Mouse (Mus musculus): ENCODE results near the gene Mfap1a. TPM values are rescaled to one million over a fixed set of nuclear protein-coding genes. Genes with fewer than 3 reads are reported as not detected.
"Not testable (repeated sequence)": the region's sequence is repeated elsewhere in the genome, so short reads cannot be mapped to it uniquely, and the experiment has no call there.

Mfap1a gene
- total RNA-seq, 2 experiments from 2014 or later = 31.0 to 31.4 TPM

DNA sequence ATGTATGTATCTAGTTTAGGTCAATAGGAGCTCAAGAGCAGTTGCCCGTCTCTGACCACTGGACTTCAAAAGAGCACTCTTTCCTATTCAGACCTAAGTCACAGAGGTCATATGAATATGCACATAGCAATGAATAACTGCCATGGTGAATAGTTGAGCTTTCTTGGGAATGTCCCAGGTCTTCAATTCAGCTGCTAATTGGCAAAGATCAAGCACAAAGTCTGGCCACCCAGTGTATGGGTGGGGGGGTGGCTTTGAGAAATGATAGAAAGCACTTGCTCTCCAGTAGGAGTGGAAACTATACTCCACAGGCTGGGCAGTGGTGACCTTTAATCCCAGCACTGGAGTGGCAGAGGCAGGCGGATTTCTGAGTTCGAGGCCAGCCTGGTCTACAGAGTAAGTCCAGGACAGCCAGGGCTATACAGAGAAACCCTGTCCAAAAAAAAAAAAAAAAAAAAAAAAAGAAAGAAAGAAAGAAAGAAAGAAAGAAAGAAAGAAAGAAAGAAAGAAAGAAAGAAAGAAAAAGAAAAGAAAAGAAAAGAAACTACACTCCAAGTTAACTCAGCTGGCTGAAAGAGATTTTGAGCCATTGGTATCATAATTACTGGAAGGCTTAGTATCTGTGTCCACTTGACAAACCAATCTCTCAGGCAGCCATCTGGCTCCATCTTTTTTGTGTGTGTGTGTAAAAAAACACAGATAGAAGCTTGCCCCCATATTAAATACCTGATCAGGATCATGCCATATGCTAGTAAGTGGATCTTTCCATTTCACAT lies 28.8 kb downstream of the Mfap1a start:
- DNase-seq (ENCODE audit: low spot score in 2 of 2) = no peak

DNA sequence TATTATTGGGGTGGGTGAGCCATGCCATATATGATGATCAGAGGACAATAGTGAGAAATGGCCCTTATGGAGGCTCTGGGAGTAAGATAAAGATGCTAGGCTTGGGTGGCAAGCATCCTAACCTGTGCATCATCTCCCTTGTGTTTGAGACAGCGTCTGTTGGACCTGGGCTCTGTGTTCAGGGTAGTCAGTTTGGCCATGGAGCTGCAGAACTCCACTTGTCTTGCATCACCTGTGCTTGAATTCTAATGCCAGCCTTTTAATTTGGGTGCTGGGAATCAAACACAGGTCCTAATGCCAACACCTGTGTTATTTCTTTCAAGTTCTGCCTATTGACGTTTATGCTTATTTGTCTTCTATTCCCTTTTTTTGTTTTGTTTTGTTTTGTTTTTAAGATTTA lies 31.2 kb downstream of the Mfap1a start:
- not testable (repeated sequence) for DNase-seq (ENCODE audit: low spot score in 2 of 2)

- DNase-seq (ENCODE audit: low spot score in 2 of 2) = no peak
These were observed 32.3 kb downstream of the Mfap1a start for GRCm38 (mm10) chr2:121474180-121474535.

DNA sequence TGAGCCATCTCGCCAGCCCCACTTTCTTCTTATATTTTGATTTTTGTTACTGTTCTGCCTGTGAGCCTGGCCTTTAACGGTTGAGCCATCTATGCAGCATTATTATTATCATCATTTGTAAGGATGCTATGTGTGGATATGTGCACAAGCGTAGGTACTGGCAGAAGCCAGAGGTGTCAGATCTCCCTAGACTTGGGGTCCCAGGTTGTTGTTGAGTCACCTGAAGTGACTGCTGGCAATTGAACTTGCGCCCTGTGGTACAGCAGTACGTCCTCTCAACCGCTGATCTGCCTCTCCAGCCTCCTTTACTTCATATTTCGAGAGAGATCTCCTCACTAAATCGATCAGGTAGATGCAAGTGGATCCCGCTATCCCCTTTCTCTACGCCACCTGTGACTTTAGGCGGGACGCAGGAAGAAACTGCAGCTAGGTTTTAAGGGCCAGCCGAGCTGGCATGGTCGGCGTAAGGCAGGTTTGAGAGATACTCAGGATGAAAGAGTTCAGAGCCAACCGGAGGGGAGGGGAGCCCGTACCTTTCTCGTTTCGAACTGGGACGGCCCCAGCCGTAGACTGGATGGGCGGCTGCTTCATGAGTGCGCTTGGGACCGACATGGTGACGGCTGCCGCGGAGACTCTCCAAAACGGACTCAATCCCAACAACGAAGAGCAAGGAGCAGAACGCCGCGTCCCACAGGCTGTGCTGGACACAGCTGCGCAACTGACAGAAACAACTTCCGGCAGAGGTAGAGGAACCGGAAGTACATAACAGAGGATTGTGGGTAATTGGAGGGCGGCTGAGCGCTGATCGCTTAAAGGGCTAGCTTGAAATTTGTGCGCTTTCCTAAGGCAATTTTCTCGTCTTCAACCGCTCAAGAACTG lies 32.9 kb downstream of the Mfap1a start, which contains the start of gene Mfap1b:
Gene Mfap1b, minus strand, starts transcription at position 767 of the 879 bp plus-strand sequence.
- DNase-seq (ENCODE audit: low spot score in 2 of 2) = peak; percentile 81 to 93

DNA sequence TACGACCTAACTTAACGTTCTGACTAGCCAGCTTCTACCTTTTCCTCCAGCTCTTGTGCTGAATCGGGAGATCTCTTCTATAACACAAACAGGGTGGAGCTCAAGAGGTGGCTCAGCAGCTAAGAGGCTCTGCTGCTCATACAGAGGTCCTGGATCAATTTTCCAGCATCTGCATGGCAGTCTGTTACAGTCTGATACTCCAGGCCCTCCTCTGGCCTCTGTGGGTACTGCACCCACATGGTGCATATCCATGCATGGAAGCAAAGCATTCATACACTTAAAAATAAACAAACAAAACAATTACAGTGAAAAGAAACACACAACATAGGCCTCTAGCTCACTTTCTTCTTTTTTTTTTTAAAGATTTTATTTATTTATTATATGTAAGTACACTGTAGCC lies 33.7 kb downstream of the Mfap1a start:
- not testable (repeated sequence) for DNase-seq (ENCODE audit: low spot score in 2 of 2)

DNA sequence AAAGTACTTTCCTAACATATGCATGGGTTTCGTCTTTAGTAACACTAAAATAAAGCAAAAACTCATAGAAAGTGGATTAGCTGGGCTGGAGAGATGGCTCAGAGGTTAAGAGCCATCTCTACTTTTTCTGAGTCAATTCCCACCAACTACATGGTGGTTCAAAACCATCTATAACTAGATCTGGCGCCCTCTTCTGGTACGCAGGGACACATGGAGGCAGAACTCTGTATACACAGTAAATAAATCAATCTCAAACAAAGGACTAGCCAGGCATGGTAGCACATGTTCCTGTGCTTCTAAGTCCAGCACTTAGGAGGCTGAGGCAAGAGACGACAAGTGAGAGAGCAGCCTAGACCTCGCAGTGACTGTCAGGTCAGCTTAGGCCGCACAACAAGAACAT lies 37.5 kb downstream of the Mfap1a start:
- DNase-seq (ENCODE audit: low spot score in 2 of 2) = not testable (repeated sequence)

- no peak for DNase-seq (ENCODE audit: low spot score in 2 of 2)
These were observed 46.4 kb downstream of the Mfap1a start for GRCm38 (mm10) chr2:121460071-121460470.

GRCm38 (mm10) chr2:121456692-121457642 lies 49.5 kb downstream of the Mfap1a start, which contains the start of gene Serinc4:
TSS of gene Serinc4 (minus strand) at chr2:121456781.
- peak; percentile 79 to 85 for DNase-seq (ENCODE audit: low spot score in 2 of 2)

GRCm38 (mm10) chr2:121455534-121455933 lies 50.9 kb downstream of the Mfap1a start:
- no peak for DNase-seq (ENCODE audit: low spot score in 2 of 2)

DNA sequence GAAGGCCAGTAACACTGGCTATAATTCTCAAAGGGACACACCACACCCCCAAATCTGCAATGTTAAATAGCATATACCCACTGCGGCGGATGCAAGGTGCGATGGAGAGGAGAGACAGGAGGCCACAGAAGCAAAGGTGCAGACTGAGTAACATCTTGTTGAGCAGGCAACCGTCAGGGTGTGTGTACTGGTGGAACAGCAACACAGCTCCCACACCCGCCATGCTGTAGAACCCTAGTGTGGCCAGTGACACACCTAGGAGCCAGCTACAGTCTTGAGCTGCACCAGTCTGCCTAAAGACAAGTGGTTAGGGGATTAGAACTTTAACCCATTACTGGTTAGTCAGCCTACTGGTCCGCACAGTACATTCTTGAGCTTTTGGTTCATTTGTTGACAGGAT lies 52.5 kb downstream of the Mfap1a start:
- no peak for DNase-seq (ENCODE audit: low spot score in 2 of 2)

GRCm38 (mm10) chr2:121452990-121453389 lies 53.5 kb downstream of the Mfap1a start, which contains the start of gene Hypk:
TSS of gene Hypk (plus strand) at chr2:121453290.
- no peak for DNase-seq (ENCODE audit: low spot score in 2 of 2)

DNA sequence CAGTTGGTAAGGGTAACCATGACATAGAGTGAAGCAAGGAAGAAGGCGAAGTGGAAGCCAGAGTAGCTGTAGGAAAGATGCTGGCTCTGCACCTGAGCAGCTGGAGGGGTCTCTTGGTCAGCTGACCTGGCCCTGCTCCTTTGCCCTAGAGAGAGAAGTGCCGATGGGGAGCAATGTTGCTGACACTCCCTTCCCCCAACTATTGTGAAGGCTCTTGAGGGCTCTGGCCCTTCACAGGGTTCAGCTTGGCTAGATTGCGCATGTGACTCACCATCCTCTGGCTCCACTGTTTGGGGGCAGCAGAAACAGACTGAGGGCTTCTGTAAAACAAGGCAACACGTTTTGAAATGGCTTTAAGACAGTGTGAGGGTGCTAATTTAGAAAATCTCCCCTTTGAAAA lies 54.1 kb downstream of the Mfap1a start:
- no peak for DNase-seq (ENCODE audit: low spot score in 2 of 2)

GRCm38 (mm10) chr2:121450093-121450492 lies 56.4 kb downstream of the Mfap1a start:
- DNase-seq (ENCODE audit: low spot score in 2 of 2) = no peak

DNA sequence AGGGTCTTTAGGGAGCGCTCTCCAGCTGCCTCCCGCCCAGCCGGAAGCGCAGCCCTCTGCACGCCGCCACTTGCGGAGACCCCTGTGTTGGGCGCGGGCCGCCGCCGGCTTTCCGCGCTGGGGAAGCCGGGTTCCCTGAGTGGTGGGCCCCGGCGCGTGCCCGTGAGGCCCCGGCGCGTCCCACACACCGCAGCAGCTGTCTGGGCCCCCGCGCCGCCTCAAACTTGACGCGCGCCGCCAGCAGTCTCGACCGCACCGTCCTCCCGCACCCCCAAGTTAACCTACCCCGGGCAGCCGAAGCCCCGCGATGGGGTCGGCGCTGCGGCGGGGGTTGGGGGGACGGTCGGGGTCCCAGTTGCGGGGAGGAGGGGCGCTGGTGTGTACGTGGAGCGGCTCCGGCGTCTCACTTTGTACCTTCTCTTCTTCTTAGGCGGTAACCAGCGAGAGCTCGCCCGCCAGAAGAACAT lies 56.9 kb downstream of the Mfap1a start:
- no peak for DNase-seq (ENCODE audit: low spot score in 2 of 2)

DNA sequence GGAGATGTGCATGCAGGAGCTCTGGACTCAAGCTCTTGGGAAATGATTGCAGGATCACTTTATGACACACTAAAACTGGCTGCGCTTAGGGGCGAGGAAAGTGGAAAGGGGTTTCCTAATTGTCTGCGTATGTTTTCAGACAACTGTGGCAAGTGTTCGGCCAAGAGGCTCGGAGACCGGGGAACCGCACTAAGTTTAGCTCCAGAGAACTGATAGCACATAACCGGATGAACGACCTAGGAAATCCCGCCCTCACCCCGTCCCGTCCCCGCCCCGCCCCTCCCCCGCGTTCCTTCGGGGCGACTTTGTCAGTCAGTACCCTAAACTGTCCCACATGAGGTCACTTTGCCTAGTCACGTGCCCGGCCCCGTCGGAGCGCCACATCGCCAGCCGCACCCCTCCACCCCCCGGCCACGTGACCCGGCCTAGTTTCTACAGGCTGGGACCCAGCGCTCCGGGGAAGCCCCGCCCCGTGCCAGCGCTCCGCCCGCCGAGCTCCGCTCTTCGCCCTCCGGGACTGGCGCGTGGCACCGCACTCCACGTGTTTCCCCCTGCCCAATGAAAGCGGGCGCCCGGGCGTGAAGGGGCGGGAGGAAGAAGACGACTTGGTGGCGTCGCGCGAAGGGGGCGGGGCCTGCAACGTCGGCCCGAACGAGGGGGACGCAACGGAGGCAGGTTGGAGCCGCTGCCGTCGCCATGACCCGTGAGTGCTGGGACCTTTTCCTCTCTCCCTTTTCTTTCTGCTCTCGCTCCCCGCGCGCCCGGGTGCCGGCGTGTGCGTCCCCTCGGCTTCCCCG lies 57.5 kb downstream of the Mfap1a start, which contains the start of gene Serf2:
Gene Serf2, plus strand, starts transcription at position 457 of the 797 bp plus-strand sequence.
- DNase-seq (ENCODE audit: low spot score in 2 of 2) = peak; percentile 99

DNA sequence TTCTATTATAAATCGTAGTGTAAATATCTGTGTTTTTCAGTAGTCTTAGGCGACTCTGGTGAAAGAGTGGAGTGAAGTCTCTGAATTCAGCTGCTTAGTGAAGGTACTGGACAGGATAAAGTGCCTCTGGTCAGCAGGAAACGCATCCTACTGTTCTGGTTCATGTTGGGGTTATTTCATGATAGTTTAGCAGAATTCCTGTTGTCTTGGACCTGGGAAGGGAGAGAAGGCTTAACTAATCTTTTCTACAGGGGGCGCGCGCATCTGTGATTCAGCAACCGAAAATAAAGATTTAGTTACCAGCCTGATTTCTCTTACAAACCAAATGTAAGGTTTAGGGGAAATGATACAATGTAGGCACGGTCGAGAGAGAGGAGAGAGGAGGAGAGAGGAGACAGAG lies 58.3 kb downstream of the Mfap1a start:
- DNase-seq (ENCODE audit: low spot score in 2 of 2) = peak in 1 of 2 experiments; percentile 62

DNA sequence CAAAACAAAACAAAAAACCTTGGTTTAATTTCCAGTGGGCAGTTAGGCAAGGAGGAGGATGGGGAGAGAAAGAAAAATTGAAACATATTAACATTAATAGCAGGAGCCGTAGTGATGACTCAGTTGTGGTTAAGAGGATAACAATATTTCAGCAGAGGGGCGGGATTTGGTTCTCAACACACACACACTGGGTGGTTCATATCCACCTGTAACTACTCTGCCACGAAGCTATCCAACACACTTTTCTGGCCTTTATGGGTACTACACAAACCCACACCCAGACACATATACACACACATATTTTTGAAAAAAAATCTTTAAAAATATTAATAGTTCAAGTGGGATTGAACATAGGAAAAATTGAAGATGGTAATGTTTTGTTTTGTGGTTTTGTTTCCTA lies 59.5 kb downstream of the Mfap1a start:
- no peak for DNase-seq (ENCODE audit: low spot score in 2 of 2)

DNA sequence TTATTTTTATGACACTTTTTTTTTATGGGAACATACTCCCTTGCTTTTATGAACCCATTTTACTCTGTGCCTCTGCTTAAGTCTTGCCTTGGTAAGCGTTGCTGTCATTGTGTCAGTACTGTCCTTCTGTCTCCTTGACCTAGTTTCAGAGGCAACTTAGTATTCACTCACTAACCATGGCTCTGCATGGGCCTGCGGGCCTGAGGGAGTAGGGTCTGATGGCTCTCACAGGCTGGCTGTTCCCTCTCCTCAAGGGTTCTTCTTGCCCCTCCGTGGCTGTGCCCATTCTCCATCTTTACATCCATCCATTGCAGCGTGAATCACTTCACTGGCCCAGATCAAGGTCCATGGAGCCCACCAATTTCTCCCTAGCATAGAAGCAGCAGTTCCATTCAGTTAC lies 60.0 kb downstream of the Mfap1a start:
- no peak for DNase-seq (ENCODE audit: low spot score in 2 of 2)

GRCm38 (mm10) chr2:121445117-121445516 lies 61.3 kb downstream of the Mfap1a start:
- DNase-seq (ENCODE audit: low spot score in 2 of 2) = no peak

DNA sequence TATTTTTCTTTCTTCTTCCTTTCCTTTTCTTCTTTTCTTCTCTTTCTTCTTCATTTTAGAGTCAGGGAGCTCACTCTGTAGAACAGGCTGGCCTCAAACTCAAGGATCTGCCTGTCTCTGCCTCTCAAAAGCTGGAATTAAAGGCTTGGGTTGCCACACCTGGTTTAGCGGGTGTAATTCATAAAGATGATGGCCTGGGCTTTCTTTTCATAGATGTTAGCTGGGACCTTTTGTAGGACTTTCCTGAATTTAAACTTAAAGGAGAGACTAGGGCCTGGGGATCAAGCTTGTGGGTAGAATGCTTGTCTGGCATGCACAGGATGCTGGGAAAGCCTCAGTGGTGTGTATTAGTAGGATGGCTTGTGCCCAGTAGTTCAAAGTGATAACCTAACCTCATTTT lies 62.3 kb downstream of the Mfap1a start, which contains the start of gene Ell3:
Gene Ell3, minus strand, starts transcription at position 101 of the 400 bp plus-strand sequence.
- no peak for DNase-seq (ENCODE audit: low spot score in 2 of 2)

All from layer of hippocampus, adult 18-20 months (tissue).